Mouse (Mus musculus): Measurements from ENCODE around the gene Trpm4.

GRCm38 (mm10) chr7:45297563-45297962, 36.0 kb downstream of the Trpm4 start:
- no peak for TF ChIP-seq CTCF (conservative IDR thresholded peaks at IDR 0.05; ENCODE audit: insufficient read depth, insufficient read length, low read depth, low read length)
- TF ChIP-seq POLR2A (IDR thresholded peaks at IDR 0.05; ENCODE audit: low read depth, low read length), result no peak

All from kidney, adult 2 months (tissue).